In genomic region chr19:58113092-58113731, GRCm38 (mm10) we compare ENCODE assay signal across 9 mouse cellular contexts.
DNase-seq lines count a peak whose midpoint lies in the region; ATAC-seq and TF ChIP-seq lines count a peak whose summit lies in the region.
"Had no signal": no experiment of that assay in that cellular context is flagged by ENCODE, and none has a peak within 500 bp of the region (broad histone marks: within the 10 kb centered on the region; RNA-seq: fewer than 3 reads in every experiment).

No protein-coding gene starts in this region.

- H3K9me3 ChIP-seq in limb, embryonic 11.5 days (ENCODE audit: control insufficient read depth, low read length), result no peaks in the 10 kb centered on the region
- no peaks in the 10 kb centered on the region for H3K9me3 ChIP-seq in limb, embryonic 10.5 days (replicated peaks)
- no peaks in the 10 kb centered on the region for H3K9me3 ChIP-seq in forebrain, embryonic 14.5 days (replicated peaks; ENCODE audit: control insufficient read depth, low read length)
- H3K9me3 ChIP-seq in limb, embryonic 14.5 days (ENCODE audit: control insufficient read depth, low read length), result no peaks in the 10 kb centered on the region
- no peaks in the 10 kb centered on the region for H3K9me3 ChIP-seq in neural tube, embryonic 14.5 days (ENCODE audit: control insufficient read depth, low read length)

- 83% methylated on average over 5 of the region's 5 CpGs for WGBS in limb, embryonic 11.5 days
- WGBS in limb, embryonic 10.5 days, result 84% methylated on average over 5 of the region's 5 CpGs
- WGBS in forebrain, embryonic 14.5 days, result 78% methylated on average over 5 of the region's 5 CpGs
- WGBS in limb, embryonic 14.5 days, result 76% methylated on average over 5 of the region's 5 CpGs
- 73% methylated on average over 5 of the region's 5 CpGs for WGBS in neural tube, embryonic 14.5 days

- H3K36me3 ChIP-seq in limb, embryonic 11.5 days (ENCODE audit: control insufficient read depth, insufficient read depth, low read length), result no peaks in the 10 kb centered on the region
- no peaks in the 10 kb centered on the region for H3K36me3 ChIP-seq in limb, embryonic 10.5 days
- H3K36me3 ChIP-seq in forebrain, embryonic 14.5 days (ENCODE audit: control insufficient read depth, insufficient read depth, low read length), result no peaks in the 10 kb centered on the region
- H3K36me3 ChIP-seq in limb, embryonic 14.5 days (ENCODE audit: control insufficient read depth, insufficient read depth, low read length), result no peaks in the 10 kb centered on the region
- no peaks in the 10 kb centered on the region for H3K36me3 ChIP-seq in neural tube, embryonic 14.5 days (ENCODE audit: control insufficient read depth, insufficient read depth, low read length)

- no peak overlapping the region for H3K9ac ChIP-seq in limb, embryonic 11.5 days (ENCODE audit: low read length)
- H3K9ac ChIP-seq in forebrain, embryonic 14.5 days (ENCODE audit: low read length), result no peak overlapping the region
- no peak overlapping the region for H3K9ac ChIP-seq in limb, embryonic 14.5 days (ENCODE audit: low read depth, low read length, severe bottlenecking)
- no peak overlapping the region for H3K9ac ChIP-seq in neural tube, embryonic 14.5 days (replicated peaks; ENCODE audit: low read depth, low read length)

- H3K4me2 ChIP-seq in limb, embryonic 11.5 days (ENCODE audit: low read depth, severe bottlenecking), result no peak overlapping the region
- H3K4me2 ChIP-seq in forebrain, embryonic 14.5 days (ENCODE audit: low read length), result no peak overlapping the region
- H3K4me2 ChIP-seq in limb, embryonic 14.5 days (replicated peaks; ENCODE audit: low read depth, low read length, severe bottlenecking), result no peak overlapping the region
- H3K4me2 ChIP-seq in neural tube, embryonic 14.5 days (ENCODE audit: low read depth, low read length), result no peak overlapping the region

- peak; percentile 91 for ATAC-seq in limb, embryonic 11.5 days (ENCODE audit: insufficient number of reproducible peaks, low FRiP score, low TSS enrichment, low read depth)
- peak; percentile 78 for ATAC-seq in forebrain, embryonic 14.5 days
- peak; percentile 73; the same call in 1 of the 2 replicates for ATAC-seq in limb, embryonic 14.5 days (ENCODE audit: low FRiP score, low read depth)
- ATAC-seq in neural tube, embryonic 14.5 days (ENCODE audit: low read depth), result peak; percentile 91

- peaks cover 4% of the 10 kb centered on the region; the same call in 1 of the 2 replicates for H3K4me1 ChIP-seq in limb, embryonic 11.5 days (ENCODE audit: control insufficient read depth, insufficient read depth, low read length)
- H3K4me1 ChIP-seq in limb, embryonic 10.5 days, result peaks cover 16% of the 10 kb centered on the region
- H3K4me1 ChIP-seq in forebrain, embryonic 14.5 days (ENCODE audit: control insufficient read depth, insufficient read depth, low read length), result peaks cover 12% of the 10 kb centered on the region
- H3K4me1 ChIP-seq in limb, embryonic 14.5 days (ENCODE audit: control insufficient read depth, insufficient read depth, low read length), result peaks cover 3% of the 10 kb centered on the region; the same call in 1 of the 2 replicates
- no peaks in the 10 kb centered on the region for H3K4me1 ChIP-seq in neural tube, embryonic 14.5 days (ENCODE audit: control insufficient read depth, insufficient read depth, low read length)

- no peak for DNase-seq in limb, embryonic 11.5 days (ENCODE audit: low spot score)
- DNase-seq in limb, embryonic 10.5 days (ENCODE audit: low spot score), result no peak
- DNase-seq in forebrain, embryonic 14.5 days (ENCODE audit: low spot score), result no peak
- no peak for DNase-seq in limb, embryonic 14.5 days (ENCODE audit: low spot score)
- DNase-seq in thymus, postnatal 25 days, result no peak
- DNase-seq in gastrocnemius, postnatal 25 days, result no peak
- DNase-seq in adipocyte (ENCODE audit: low spot score), result no peak
- DNase-seq: cerebellum, adult 18-20 months had no signal

- no peak for TF ChIP-seq POLR2A in limb, embryonic 14.5 days (IDR thresholded peaks at IDR 0.05; ENCODE audit: borderline replicate concordance, extremely low read depth, insufficient read depth, insufficient read length)

- H3K4me3 ChIP-seq in limb, embryonic 11.5 days (ENCODE audit: low read depth, low read length), result no peak overlapping the region
- H3K4me3 ChIP-seq in limb, embryonic 10.5 days, result no peak overlapping the region
- no peak overlapping the region for H3K4me3 ChIP-seq in forebrain, embryonic 14.5 days (ENCODE audit: low read depth, low read length)
- H3K4me3 ChIP-seq in limb, embryonic 14.5 days (replicated peaks; ENCODE audit: low read length), result no peak overlapping the region
- no peak overlapping the region for H3K4me3 ChIP-seq in neural tube, embryonic 14.5 days (ENCODE audit: low read depth, low read length)

- H3K27me3 ChIP-seq in limb, embryonic 11.5 days (ENCODE audit: control insufficient read depth, insufficient read depth, low read length), result no peaks in the 10 kb centered on the region
- H3K27me3 ChIP-seq in limb, embryonic 10.5 days (ENCODE audit: low read depth, poor library complexity, severe bottlenecking), result no peaks in the 10 kb centered on the region
- H3K27me3 ChIP-seq in forebrain, embryonic 14.5 days (replicated peaks; ENCODE audit: control insufficient read depth, insufficient read depth, low read length), result no peaks in the 10 kb centered on the region
- H3K27me3 ChIP-seq in limb, embryonic 14.5 days (ENCODE audit: control insufficient read depth, insufficient read depth, low read length), result no peaks in the 10 kb centered on the region
- no peaks in the 10 kb centered on the region for H3K27me3 ChIP-seq in neural tube, embryonic 14.5 days (ENCODE audit: control insufficient read depth, insufficient read depth, low read length)

- H3K27ac ChIP-seq in limb, embryonic 11.5 days (replicated peaks; ENCODE audit: low read depth, low read length), result no peak overlapping the region
- H3K27ac ChIP-seq in limb, embryonic 10.5 days, result no peak overlapping the region
- H3K27ac ChIP-seq in forebrain, embryonic 14.5 days (ENCODE audit: low read depth, low read length), result no peak overlapping the region
- no peak overlapping the region for H3K27ac ChIP-seq in limb, embryonic 14.5 days (replicated peaks; ENCODE audit: low read depth, low read length)
- no peak overlapping the region for H3K27ac ChIP-seq in neural tube, embryonic 14.5 days (ENCODE audit: low read depth, low read length)
